Mouse (Mus musculus) gastrocnemius, adult 18-20 months (tissue): ENCODE data around the gene Sc5d. TPM values are rescaled to one million over a fixed set of nuclear protein-coding genes. Genes with fewer than 3 reads are reported as not detected.
A peak's percentile ranks its signal among the peaks of the same experiment; 100 is the strongest.

Experiments
- DNase-seq: peaks from one replicate; pipeline ENCODE4 v3.0.0; 2021; ENCODE audit warnings: low spot score
- total RNA-seq, 2 experiments: library from RNA; stranded (reverse); gene quantifications; 2 replicates each; pipeline ENCODE4 v1.2.3; 2021

Sc5d gene
- total RNA-seq, 2 experiments from 2014 or later = 20.1 to 22.8 TPM

DNA sequence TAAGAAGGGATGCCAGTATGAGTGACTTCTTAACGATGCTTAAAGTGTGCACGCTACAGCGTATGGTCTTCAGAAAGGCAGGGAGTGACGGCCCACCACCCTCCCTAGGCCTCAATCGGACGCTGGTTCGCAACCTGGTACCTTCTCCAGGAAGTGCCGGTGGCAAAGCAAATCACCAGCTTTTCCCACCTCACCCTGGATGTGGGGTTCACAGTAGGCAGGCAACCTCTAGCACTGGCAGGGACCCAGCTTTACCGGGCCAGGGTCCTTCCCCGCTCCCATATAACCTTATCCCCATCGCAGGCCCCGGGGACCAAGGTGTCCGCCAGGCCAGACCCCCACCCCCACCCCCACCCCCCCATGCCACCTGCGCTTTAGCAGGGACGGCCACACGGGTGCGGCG is 346 bp downstream of the Sc5d start:
- peak; percentile 7 for DNase-seq

DNA sequence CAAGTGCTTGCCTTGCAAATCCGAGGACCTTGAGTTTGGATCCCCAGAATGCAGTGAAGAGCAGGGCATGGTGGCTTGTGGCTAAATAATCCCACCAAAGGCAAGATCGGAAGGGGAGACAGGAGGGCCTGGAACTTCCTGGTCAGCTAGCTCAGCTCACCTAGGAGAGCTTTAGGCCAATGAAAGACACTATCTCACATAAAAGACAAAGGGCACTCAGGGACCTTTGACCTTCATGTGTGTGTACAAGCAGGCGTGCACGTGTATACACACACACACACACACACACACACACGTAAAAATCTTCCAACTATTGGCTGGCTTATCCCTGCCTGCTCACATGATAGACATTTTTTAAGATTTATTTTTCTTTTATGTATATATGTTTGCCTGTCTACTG is 3.6 kb downstream of the Sc5d start:
- DNase-seq = no peak

DNA sequence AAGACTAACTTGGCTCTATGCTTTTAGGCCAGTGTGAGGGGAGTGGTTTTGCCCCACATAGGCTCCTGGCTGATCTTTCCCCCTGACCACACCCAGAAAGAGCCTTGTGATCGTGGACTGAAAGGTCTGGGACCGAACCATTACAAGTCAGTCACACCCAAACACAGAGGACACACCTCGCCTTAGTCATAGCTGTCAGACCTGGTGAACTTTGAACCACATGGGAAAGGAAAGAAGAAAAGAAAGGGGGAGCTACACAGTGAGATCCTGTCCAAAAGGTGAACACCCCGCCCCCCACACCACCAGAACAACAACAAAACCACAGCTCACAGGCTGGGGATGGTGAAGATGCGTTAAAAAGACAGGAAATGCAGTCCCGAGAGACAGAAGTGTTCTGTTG is 14.9 kb downstream of the Sc5d start:
- no peak for DNase-seq

DNA sequence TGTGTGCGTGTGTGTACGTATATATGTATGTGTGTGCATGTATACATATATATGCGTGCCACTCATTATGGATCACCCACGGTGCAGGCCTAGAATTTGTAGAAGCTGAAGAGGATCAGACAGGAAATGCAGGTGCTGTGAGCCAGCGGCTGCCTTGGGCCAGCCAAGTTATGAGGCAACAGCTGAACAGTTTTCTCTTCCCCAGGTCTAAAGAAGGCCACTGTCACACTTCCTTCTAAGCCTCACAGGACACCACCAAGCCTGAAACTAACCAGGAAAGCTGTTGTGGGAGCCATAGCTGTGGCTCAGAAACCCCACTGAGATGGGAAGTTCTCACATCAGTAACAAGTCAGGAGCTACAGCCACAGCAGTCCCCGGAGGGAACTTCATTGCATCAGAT is 17.4 kb downstream of the Sc5d start:
- no peak for DNase-seq

- no peak for DNase-seq
These were observed 19.9 kb downstream of the Sc5d start for GRCm38 (mm10) chr9:42244173-42244572.

DNA sequence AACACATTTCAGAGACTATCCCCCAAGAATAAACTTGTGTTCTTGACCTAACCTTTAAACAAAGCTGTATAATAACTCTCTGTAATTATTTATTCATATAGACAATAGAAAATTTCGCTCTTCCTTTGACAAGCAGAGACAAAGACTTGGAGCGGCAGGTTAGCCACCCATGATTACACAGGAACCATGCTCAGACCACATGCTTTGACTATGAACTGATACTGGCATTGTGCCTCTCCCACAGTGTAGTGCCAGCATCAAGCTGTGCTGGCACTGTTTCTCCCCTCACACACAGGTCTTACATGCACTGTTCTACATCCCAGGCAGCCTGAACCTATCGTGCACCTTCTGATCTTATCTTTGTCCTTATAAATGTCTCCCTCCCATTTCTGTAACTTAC is 23.0 kb downstream of the Sc5d start:
- no peak for DNase-seq

- peak; percentile 58 for DNase-seq
These were observed 23.5 kb downstream of the Sc5d start for GRCm38 (mm10) chr9:42240583-42240992.

- DNase-seq = no peak
These were observed 25.2 kb downstream of the Sc5d start for GRCm38 (mm10) chr9:42238827-42239226.

GRCm38 (mm10) chr9:42231116-42231515 is 32.9 kb downstream of the Sc5d start:
- DNase-seq = no peak

- no peak for DNase-seq
These were observed 33.7 kb downstream of the Sc5d start for GRCm38 (mm10) chr9:42230333-42230732.

GRCm38 (mm10) chr9:42229465-42230110 is 34.5 kb downstream of the Sc5d start:
- DNase-seq = no peak

GRCm38 (mm10) chr9:42227804-42228203 is 36.3 kb downstream of the Sc5d start:
- no peak for DNase-seq

GRCm38 (mm10) chr9:42219001-42219660 is 44.9 kb downstream of the Sc5d start:
- no peak for DNase-seq

DNA sequence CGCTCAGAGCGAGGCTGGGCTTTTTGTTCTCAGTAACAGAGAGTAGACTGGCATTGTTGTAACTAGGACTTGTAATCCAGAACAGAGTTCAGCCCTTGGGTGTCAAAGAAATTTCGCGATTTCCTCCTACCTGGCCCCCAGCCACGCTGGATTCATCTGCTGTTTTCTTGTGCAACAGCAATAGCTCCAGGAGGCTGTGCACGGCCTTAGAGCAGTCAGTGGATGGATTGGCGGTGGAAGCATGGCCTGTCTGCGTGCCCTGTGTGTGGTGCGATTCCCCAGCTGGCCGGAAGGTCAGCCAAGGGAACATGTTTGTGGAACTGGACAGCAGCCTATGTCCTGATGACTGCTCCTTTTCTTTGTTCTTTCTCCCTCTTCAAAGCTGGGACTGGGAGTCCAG is 46.4 kb downstream of the Sc5d start:
- DNase-seq = peak; percentile 88

DNA sequence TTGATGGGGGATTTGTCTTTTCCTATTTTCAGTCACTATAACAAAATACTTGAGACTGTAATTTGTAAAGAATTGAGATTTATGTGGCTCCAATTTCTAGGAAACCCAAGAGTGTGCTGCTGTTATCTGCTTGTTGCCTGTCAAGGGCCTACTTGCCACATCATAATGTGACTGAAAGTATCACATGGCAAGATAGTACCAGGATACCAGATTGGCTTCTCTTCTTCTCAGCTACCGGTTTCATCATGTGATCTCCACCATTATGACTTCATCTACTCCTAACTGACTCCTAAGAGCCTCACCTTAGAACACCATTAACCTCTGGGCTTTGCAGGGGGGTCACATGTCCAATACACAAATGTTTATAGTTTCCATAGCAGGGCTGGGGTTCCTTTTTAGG is 49.9 kb downstream of the Sc5d start:
- DNase-seq = no peak

- DNase-seq = peak; percentile 18
These were observed 50.9 kb downstream of the Sc5d start for GRCm38 (mm10) chr9:42213142-42213541.

- no peak for DNase-seq
These were observed 54.4 kb downstream of the Sc5d start for GRCm38 (mm10) chr9:42209666-42210065.

DNA sequence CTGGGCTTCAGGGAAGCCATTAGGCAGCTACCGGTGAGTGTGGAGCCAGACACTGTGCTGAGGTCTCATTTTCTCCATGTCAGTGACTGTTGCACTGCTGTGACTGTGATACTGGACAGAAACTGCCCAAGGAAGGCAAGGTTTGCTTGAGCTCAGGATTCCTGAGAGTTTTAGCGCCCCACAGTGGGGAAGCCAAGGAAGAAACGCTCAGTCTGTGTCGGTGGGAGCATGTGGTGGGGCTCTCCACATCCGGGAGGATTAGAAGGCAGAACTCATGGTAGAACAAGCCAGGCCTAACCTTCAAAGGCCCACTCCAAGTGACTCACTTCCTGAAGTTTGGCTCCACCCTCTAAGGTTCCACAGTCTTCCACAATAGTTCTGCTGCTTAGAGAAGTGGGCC is 55.6 kb downstream of the Sc5d start:
- DNase-seq = peak; percentile 45

GRCm38 (mm10) chr9:42206750-42207149 is 57.3 kb downstream of the Sc5d start:
- no peak for DNase-seq

DNA sequence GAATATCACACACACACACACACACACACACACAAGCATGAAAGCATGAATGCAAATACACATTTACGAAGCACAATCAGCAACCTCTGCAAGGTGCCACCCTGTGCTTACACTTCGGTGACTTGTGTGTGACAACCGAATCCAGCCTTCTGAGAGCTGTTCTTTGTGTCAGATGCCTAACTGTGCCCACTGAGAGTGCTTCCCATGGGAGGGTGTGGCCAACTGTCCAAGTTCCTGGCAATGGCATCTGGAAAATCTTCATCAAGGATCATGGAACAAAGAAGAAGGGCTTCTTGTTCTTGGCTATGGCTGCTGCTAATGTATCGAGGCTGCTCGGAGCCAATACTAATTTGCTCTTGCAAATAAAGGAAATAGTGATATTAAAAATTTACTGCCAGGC is 61.8 kb downstream of the Sc5d start:
- no peak for DNase-seq
